Mouse (Mus musculus): ENCODE measurements around the gene Kras.

Gene Kras

DNA sequence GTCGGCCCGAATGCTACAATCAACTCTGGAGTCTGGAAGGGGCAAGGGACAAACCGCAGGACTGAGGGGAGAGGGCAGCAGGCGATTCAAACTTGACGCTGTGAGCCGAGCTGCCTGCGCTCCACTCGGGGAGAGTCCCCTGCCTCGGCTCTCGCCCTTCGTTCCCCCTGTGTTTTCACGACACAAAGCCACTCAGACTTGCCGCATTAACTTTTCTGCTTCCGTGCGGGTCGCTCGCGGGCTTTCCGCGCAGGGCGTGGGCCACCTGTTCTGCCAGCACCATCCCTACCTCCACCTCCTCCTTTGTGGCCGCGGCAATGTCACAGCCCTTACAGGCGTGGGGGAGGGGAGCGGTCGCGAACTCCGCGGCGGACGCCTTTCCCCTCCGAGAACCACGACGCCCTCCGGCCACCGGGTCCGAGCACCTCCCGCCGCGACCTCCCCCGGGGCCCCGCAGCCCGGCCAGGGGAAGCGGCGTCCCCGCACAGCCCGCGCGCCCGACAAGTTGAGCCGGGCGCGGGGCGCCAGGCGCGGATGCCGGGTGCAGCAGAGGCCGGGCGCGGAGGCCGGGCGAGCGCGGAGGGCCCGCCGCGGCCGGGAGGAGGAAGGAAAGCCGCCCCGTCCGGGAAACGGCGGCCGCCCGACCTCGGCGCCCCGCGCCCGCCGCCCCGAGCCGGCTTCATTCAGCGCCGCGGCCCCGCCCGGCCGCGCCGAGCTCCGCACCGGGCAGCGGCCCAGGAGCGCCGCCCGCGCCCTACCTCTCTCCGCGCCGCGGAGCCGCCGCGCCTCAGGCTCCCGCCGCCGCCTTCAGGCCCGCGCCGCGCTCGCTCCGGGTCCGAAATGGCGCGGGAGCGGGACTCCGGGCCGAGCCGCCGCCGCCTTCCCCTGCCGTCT is 501 bp downstream of the Kras start:
- peak; percentile 86 for DNase-seq (ENCODE audit: low read depth)

DNA sequence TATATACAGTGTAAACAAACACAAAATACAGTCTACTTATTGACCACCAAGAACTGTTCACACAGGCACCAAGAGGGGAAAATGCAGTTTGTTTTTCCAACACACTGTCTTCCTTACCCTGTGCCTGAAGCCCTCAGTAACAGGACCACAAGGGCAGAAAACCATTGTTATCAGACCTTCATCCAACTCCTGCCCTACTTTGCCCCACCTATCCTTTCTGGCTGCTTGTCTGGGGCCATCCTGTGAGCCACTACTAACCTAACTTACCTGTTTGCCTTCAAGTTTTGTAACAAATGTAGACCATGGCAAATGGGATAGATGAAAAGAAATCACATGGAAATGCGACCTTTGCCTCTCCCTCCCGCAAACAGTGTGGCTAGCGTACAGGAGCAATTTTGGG is 2.2 kb downstream of the Kras start:
- DNase-seq (ENCODE audit: low read depth) = no peak

GRCm38 (mm10) chr6:145246841-145247240 is 3.2 kb downstream of the Kras start:
- DNase-seq (ENCODE audit: low read depth) = no peak

GRCm38 (mm10) chr6:145242521-145242920 is 7.5 kb downstream of the Kras start:
- peak; percentile 76 for DNase-seq (ENCODE audit: low read depth)

DNA sequence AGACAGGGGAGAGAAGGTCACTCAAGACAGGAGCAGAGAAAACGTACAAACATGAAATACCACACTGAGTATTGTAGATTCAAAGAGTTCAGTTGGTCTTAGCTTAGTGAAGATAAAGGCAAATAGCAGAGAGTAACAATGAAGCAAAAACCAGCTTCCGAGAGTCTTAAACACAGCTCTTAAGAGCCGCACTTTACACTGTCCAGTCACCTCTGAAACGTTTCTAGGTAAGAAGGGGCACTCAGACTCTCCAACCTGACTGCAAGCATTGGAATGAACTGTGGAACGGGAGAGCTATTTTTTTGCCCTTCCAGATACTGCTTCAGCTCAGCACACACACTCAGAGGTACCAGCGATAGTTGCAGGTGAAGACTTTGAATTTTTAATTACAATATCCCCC is 9.8 kb downstream of the Kras start:
- no peak for DNase-seq (ENCODE audit: low read depth)

GRCm38 (mm10) chr6:145237148-145237547 is 12.9 kb downstream of the Kras start:
- no peak for DNase-seq (ENCODE audit: low read depth)

- peak; percentile 48 for DNase-seq (ENCODE audit: low read depth)
Observed at GRCm38 (mm10) chr6:145235367-145235766, 14.7 kb downstream of the Kras start.

- no peak for DNase-seq (ENCODE audit: low read depth)
Observed at GRCm38 (mm10) chr6:145234391-145234790, 15.6 kb downstream of the Kras start.

DNA sequence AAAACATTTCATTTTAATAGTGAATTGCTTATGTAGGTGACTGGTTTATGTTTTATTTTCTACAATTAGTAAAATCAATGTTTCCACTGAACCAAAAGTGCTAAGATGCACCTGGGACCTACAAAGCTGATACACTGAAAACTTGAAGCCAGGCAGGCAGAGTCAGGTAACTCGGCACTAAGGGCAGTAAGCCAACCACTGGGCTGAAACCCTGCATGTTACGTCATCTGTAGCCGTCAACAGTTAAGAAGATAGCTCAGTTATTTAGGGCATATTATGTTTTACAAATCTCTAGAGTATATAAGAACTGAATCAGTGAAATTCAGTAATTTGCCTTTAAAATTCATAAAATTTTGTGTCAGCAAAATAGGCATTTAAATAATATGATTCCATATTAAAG is 23.7 kb downstream of the Kras start:
- DNase-seq (ENCODE audit: low read depth) = no peak

- DNase-seq (ENCODE audit: low read depth) = no peak
Observed at GRCm38 (mm10) chr6:145224246-145224645, 25.8 kb downstream of the Kras start.

DNA sequence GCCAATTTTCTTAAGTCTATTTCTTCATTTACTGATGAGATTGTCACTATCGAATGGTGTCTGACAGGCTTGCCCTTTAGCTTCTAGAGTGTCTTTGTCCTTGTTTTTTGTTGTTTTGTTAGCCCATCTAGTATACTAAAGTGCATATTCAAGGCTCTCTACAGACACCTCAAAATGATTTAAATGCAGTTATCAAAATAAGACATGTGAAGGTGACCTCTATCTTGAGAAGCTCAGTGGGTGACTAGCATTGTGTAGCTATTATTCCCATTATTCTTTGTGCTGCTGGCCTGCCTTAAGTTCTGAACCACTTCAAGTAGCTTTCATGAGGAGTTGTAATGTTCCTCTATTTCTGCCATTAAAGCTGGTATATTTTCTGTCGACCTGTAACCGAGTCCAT is 34.2 kb downstream of the Kras start:
- DNase-seq (ENCODE audit: low read depth) = no peak

GRCm38 (mm10) chr6:145213916-145214315 is 36.1 kb downstream of the Kras start:
- no peak for DNase-seq (ENCODE audit: low read depth)

DNA sequence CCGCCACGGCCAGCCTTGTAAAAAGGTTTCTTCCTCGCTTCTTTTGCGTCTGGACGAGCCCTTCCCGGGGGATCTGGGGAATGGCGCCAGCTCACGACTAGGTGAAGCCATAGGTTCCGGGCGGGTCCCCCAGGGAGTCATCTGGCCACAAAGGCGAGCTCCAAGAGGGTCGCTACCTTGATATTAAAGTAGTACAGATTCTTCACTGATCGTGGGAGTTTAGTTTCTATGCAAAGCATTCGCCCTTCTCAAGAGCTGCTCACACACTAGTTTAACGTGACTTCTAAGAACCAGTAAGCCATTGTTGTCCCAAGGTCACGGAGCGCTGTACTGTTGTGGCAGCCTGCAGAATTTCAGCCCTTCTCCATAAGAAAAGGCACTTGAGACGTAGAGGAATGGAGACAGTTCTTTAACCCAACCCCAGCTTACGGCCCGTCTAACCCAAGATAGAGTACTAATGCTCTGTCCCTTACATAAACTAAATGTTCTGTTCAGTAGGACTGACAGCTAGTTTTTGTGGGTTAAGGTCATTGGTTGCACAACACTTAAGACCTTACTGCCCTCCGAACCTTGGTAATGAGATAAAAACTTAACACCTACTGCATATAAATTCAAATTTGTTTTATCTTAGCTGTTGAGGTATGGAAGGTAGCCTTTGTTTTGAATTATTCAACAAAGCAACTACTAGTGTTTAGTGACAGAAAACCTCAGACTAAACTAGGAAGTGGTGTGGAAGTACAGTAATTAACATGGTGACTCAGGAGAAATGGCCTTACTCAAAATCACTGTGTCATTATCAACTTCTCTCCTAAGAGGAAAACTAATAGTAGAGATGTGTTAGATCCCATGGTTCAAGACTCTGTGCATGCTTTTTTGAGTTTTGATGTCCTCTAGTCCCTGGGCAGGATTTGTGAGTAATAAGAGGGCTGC is 38.4 kb downstream of the Kras start:
- no peak for DNase-seq (ENCODE audit: low read depth)

- DNase-seq (ENCODE audit: low read depth) = peak; percentile 100
Observed at GRCm38 (mm10) chr6:145210816-145211338, 39.2 kb downstream of the Kras start, which contains the start of the genes Casc1 and Etfrf1. Gene Casc1 (minus strand): TSS chr6:145211005. Gene Etfrf1 (plus strand): TSS chr6:145211134.

- no peak for DNase-seq (ENCODE audit: low read depth)
Observed at GRCm38 (mm10) chr6:145210056-145210680, 39.9 kb downstream of the Kras start.

DNA sequence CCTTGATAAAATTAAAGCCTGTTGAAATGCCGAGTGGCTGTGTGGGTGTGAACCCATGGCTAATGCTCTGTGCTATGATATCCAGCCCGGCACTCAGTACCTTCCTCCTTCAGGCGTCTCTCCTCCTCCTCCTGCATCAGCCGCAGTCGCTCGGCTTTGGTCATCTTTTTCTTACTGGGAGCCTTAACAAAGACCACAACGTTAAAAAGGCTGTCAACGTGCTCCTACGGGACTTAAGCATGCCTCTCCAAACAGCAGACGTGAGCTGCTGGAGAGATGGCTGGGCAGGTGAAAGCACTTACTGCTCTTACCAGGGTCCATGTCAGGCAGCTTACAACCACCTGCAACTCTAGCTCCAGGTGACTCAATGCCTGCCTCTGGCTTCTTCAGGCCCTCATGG is 44.9 kb downstream of the Kras start:
- no peak for DNase-seq (ENCODE audit: low read depth)

DNA sequence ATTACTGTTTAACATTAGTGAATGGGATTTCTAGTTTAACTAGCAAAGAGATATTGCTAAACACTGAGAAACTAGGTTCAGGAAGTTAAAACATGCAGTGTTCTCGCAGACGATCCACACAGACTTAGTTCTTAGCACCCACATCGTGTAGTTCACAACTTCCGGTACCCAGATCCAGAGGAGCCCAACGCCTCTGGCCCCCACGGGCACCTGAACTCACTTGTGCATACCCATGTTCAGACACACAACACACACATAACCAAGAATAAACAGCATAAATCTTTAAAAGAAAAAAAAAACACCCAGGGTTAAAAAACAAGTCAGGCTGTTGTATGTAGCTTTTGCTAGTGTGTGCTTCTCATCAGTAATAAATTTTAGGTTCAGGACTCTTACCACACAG is 45.6 kb downstream of the Kras start:
- no peak for DNase-seq (ENCODE audit: low read depth)

GRCm38 (mm10) chr6:145202432-145203125 is 47.5 kb downstream of the Kras start:
- DNase-seq (ENCODE audit: low read depth) = no peak

DNA sequence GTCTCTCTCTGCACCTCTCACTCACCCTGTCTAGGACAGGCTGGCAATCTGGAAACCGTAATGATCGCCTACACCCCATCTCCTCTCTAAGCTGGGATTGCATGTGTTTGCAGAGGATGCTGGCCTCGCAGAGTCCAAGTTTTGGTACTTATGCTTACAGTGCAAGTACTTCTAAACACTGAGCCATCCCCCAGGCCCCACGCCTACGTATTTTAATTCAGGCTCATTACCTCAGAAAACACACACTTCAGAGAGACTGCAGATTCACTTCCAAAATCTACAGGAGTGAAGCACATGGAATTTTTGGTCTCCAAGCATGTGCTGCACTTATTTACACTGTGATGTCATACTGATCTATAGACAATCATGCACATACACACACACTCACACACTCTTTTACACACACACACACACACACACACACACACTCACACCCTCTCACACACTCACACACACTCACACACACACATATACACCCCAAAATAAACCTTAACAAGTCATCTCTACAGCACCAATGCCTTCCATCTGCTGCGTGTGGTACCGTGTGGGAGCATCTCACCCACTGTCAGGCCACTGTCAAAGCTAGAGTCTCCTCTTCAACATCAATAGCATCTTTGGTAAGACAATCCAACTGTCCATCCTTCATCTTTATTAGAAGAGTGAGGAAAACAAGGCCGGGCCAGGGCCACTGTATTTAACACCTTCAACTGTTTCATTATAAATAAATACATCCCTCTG is 51.9 kb downstream of the Kras start:
- DNase-seq (ENCODE audit: low read depth) = no peak

DNA sequence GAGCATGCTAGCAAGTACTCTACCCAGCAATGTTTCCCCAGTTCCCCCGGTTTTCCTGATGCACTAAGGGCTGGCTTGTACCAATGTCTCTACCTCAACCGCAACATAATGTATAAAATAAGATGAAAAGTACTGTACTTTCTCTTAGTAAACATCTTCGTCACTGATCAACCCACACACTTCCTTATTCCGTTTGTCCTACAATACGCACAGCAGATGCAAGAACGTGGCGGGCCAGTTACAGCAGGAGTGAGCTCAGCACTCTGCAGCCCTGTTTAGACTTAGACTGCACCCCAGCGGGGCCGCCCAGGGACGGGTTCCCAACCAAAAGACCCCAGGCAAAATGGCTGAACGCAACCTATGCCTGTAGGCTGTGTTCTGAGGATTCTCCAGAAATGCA is 56.6 kb downstream of the Kras start:
- peak; percentile 79 for DNase-seq (ENCODE audit: low read depth)

- no peak for DNase-seq (ENCODE audit: low read depth)
Observed at GRCm38 (mm10) chr6:145193038-145193437, 57.0 kb downstream of the Kras start.
